Mouse (Mus musculus) megakaryocyte-erythroid progenitor cell, adult 5-6 weeks (primary cell): Measurements from ENCODE around the gene Hist1h4c. TPM values are rescaled to one million over a fixed set of nuclear protein-coding genes. Genes with fewer than 3 reads are reported as not detected.

Experiments used
- ATAC-seq: replicated peaks from 2 replicates; pipeline ENCODE4 v1.8.0; 2016; ENCODE audit warnings: mild to moderate bottlenecking, inconsistent platforms; ENCODE audit not compliant: severe bottlenecking, poor library complexity, low FRiP score, low TSS enrichment
- total RNA-seq, 2 experiments: library from RNA; stranded (forward) in 1 of 2; stranded (reverse) in 1 of 2; fragments of 200-1000, 215-1000 nt in 1 of 2; fragments of >200 nt in 1 of 2; fragmentation: Nextera tagmentation in 1 of 2; gene quantifications; 2 replicates each; pipeline ENCODE4 v1.2.3; 2014 to 2017

The Hist1h4c gene
- total RNA-seq, 2 experiments from 2014 or later: 153 to 397 TPM

- no peak for ATAC-seq
Measured at GRCm38 (mm10) chr13:23699767-23700166, 1.5 kb upstream of the Hist1h4c start.

- no peak for ATAC-seq
Measured at GRCm38 (mm10) chr13:23698996-23699395, 742 bp upstream of the Hist1h4c start.

- ATAC-seq: peak; percentile 69
Measured at GRCm38 (mm10) chr13:23697491-23698299, 559 bp downstream of the Hist1h4c start.

GRCm38 (mm10) chr13:23696061-23696474 is 2.2 kb downstream of the Hist1h4c start:
- ATAC-seq: no peak

GRCm38 (mm10) chr13:23695514-23695913 is 2.7 kb downstream of the Hist1h4c start, which contains the start of gene Hist1h1t:
TSS of gene Hist1h1t (plus strand) at chr13:23695814.
- no peak for ATAC-seq

GRCm38 (mm10) chr13:23694956-23695355 is 3.3 kb downstream of the Hist1h4c start:
- ATAC-seq: no peak

- ATAC-seq: no peak
Measured at GRCm38 (mm10) chr13:23693856-23694440, 4.3 kb downstream of the Hist1h4c start.

GRCm38 (mm10) chr13:23689459-23689858 is 8.8 kb downstream of the Hist1h4c start:
- no peak for ATAC-seq

GRCm38 (mm10) chr13:23688956-23689355 is 9.3 kb downstream of the Hist1h4c start:
- ATAC-seq: no peak

GRCm38 (mm10) chr13:23687907-23688306 is 10.3 kb downstream of the Hist1h4c start:
- no peak for ATAC-seq

GRCm38 (mm10) chr13:23687181-23687580 is 11.1 kb downstream of the Hist1h4c start:
- no peak for ATAC-seq

- ATAC-seq: no peak
Measured at GRCm38 (mm10) chr13:23685966-23686365, 12.3 kb downstream of the Hist1h4c start.

GRCm38 (mm10) chr13:23685121-23685861 is 13.0 kb downstream of the Hist1h4c start:
- ATAC-seq: peak; percentile 23

GRCm38 (mm10) chr13:23684295-23684945 is 13.8 kb downstream of the Hist1h4c start:
- ATAC-seq: peak; percentile 47

GRCm38 (mm10) chr13:23683755-23684281 is 14.4 kb downstream of the Hist1h4c start, which contains the start of the genes Hist1h2ac and Hist1h2bc:
TSS of gene Hist1h2ac (minus strand) at chr13:23683948.
TSS of gene Hist1h2bc (plus strand) at chr13:23684199.
- peak; percentile 88 for ATAC-seq

- ATAC-seq: 0 out of 2 replicates have a peak, but pooled peaks have one; percentile 10
Measured at GRCm38 (mm10) chr13:23682947-23683754, 15.1 kb downstream of the Hist1h4c start.

- no peak for ATAC-seq
Measured at GRCm38 (mm10) chr13:23682623-23682946, 15.7 kb downstream of the Hist1h4c start.

- ATAC-seq: no peak
Measured at GRCm38 (mm10) chr13:23681990-23682582, 16.2 kb downstream of the Hist1h4c start.
